Mouse (Mus musculus) heart, adult 2 months (tissue): Measurements from ENCODE around the gene Mipep. TPM values are rescaled to one million over a fixed set of nuclear protein-coding genes. Genes with fewer than 3 reads are reported as not detected.

Experiments used
- DNase-seq, 2 experiments: peaks; one replicate each; pipeline ENCODE4 v3.0.0; 2021
- H3K27ac ChIP-seq: fragments of 200-600 bp; 2 replicates; pipeline ENCODE4 v1.8.1; 2022
- H3K27me3 ChIP-seq: fragments of 200-500 bp; 2 replicates; pipeline ENCODE4 v1.6.1; 2012; ENCODE audit warnings: mild to moderate bottlenecking, low read length, inconsistent platforms, mixed read lengths; ENCODE audit not compliant: control insufficient read depth, insufficient read depth
- H3K36me3 ChIP-seq: fragments of 200-500 bp; 2 replicates; pipeline ENCODE4 v1.6.1; 2012; ENCODE audit warnings: low read length, inconsistent platforms; ENCODE audit not compliant: control insufficient read depth, insufficient read depth
- H3K4me1 ChIP-seq: fragments of 200-500 bp; 2 replicates; pipeline ENCODE4 v1.6.1; 2011; ENCODE audit warnings: low read length; ENCODE audit not compliant: control insufficient read depth, insufficient read depth
- H3K4me3 ChIP-seq: fragments of 200-600 bp; 2 replicates; pipeline ENCODE4 v1.8.1; 2022
- H3K79me2 ChIP-seq: fragments of 200-500 bp; replicated peaks from 2 replicates; pipeline ENCODE4 v1.6.1; 2012; ENCODE audit warnings: mild to moderate bottlenecking, inconsistent platforms, low read length, moderate library complexity, mixed read lengths; ENCODE audit not compliant: control insufficient read depth, insufficient read depth
- H3K9ac ChIP-seq: fragments of 200-500 bp; 2 replicates; pipeline ENCODE4 v1.6.1; 2012; ENCODE audit warnings: low read depth, mild to moderate bottlenecking, control low read depth, inconsistent platforms, low read length, mixed read lengths
- CTCF ChIP-seq: fragments of 200-600 bp; IDR thresholded peaks from 2 replicates; pipeline ENCODE4 v1.8.1; 2022; ENCODE audit warnings: antibody characterized with exemption, mild to moderate bottlenecking, moderate library complexity
- EP300 ChIP-seq: fragments of 200-500 bp; IDR thresholded peaks from 2 replicates; pipeline ENCODE4 v1.6.1; 2011; ENCODE audit warnings: low read depth, low read length, control low read depth; ENCODE audit not compliant: insufficient read depth
- POLR2A ChIP-seq: fragments of 200-500 bp; IDR thresholded peaks from 2 replicates; pipeline ENCODE4 v1.6.1; 2011; ENCODE audit warnings: mild to moderate bottlenecking, low read depth, low read length, control low read depth; ENCODE audit not compliant: insufficient read depth
- WGBS: fragments of 180-500 bp; shearing (Covaris S2); methylation state at CpG from one replicate; pipeline ENCODE4 v1.1.7; 2018; 5-methylcytosine and 5-hydroxymethylcytosine counted together
- intact Hi-C: fragments of 180-260 bp; cut with DNase I; formaldehyde crosslinking; loops from one replicate; pipeline ENCODE4 v1.15.1; 2025
- polyA plus RNA-seq: library from polyadenylated mRNA; depleted of rRNA; stranded (reverse); fragments of >200 nt; gene quantifications from 2 replicates; pipeline ENCODE4 v1.2.3, GENCODE M21; 2012
- total RNA-seq, 2 experiments: library from RNA; stranded (reverse); gene quantifications; 2 replicates each; pipeline ENCODE4 v1.2.3; 2021

The Mipep gene
- total and polyA plus RNA-seq, 3 experiments, result 26.0 to 71.8 (median 61.6) TPM

DNA sequence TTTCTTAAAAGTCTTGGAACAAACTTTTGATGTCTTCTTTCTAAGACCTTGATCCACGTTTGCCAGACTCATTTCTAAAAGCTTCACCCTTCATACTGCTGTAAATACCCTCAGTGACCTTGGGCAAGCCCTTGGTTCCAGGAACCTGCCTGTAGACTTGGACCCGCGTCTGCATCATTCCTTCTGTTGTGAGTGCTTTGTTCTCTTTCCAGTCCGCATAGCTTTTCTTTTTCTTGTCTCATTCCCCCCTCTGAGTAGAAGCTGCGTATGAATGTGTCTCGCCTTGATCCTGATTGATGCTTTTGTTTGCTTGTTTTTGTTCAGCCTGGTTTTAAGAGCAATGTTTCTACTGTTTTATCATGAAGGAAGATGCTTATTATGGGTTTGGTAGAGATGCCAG lies 52.3 kb downstream of the Mipep start:
- H3K27me3 ChIP-seq, result no peaks in the 10 kb centered on the region
- TF ChIP-seq CTCF, result no peak
- TF ChIP-seq EP300, result no peak
- no peak for TF ChIP-seq POLR2A
- no peak overlapping the region for H3K4me3 ChIP-seq
- H3K27ac ChIP-seq, result no peak overlapping the region
- intact Hi-C loops, result no loop called here
- H3K9ac ChIP-seq, result no peak overlapping the region
- H3K79me2 ChIP-seq, result no peaks in the 10 kb centered on the region
- DNase-seq, result no peak
- H3K36me3 ChIP-seq, result peaks cover 2% of the 10 kb centered on the region
- 86% methylated on average over 6 of the region's 6 CpGs for WGBS
- H3K4me1 ChIP-seq, result no peaks in the 10 kb centered on the region

DNA sequence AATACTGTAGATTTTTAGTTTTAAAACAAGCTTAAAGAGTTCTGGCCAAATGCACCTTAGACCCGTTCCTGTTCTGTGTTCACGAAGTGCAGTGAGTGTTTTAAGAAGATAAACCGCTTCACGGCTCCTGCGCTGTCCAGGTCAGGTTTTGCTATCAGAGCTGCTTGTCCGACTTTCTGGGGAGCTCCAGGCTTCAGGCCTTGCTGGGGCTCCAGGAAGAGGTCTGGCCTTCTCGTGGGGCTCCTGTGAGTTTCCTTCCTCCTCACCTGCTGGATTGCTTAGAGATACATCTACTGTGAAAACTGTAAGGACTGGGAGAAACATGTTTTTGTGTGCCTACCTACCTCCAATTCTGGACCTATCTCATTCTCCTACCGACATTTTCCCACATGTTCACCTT lies 55.3 kb downstream of the Mipep start:
- no peak overlapping the region for H3K27ac ChIP-seq
- no peak for DNase-seq
- no peak overlapping the region for H3K9ac ChIP-seq
- WGBS, result 76% methylated on average over 8 of the region's 8 CpGs
- H3K27me3 ChIP-seq, result no peaks in the 10 kb centered on the region
- H3K36me3 ChIP-seq, result peaks cover 2% of the 10 kb centered on the region
- H3K4me3 ChIP-seq, result no peak overlapping the region
- no peaks in the 10 kb centered on the region for H3K4me1 ChIP-seq
- intact Hi-C loops, result no loop called here
- no peaks in the 10 kb centered on the region for H3K79me2 ChIP-seq
- TF ChIP-seq POLR2A, result no peak
- TF ChIP-seq CTCF, result no peak
- no peak for TF ChIP-seq EP300

DNA sequence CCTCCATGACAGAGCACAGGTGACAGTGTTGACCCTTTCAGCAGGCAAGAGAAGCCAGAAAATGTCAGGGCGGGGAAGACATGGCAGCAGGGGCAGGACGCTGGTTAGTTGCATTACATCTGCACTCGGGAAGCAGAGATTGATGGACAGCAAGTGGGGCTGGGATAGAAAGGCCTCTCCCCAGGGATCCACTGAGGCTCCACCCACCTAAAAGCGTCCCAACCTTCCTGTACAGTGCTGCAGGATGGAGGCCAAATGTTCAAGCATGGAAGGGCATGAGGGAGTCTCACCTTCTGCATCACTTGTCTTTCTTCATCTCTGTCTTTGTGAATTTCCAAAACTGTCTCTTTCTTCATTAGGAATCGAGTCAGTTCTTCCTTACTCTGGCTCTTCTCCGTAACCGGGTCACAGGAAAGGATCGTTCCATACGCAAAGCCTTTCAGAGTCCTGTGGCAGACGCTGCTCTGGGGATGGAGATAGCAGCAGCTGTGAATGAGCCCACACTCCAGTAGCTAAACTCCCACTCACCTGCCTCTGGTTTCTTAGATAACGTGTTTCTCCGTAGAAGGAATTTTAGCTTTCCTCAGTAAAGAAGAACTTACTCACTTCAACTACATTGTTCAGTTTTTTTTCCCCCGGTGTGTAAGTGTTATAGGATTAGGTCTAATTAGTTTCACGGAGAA lies 57.7 kb downstream of the Mipep start:
- no peak for DNase-seq
- no peak overlapping the region for H3K27ac ChIP-seq
- no peaks in the 10 kb centered on the region for H3K27me3 ChIP-seq
- no peak overlapping the region for H3K4me3 ChIP-seq
- H3K9ac ChIP-seq, result no peak overlapping the region
- intact Hi-C loops, result no loop called here
- H3K36me3 ChIP-seq, result no peaks in the 10 kb centered on the region
- 74% methylated on average over 14 of the region's 14 CpGs for WGBS
- no peaks in the 10 kb centered on the region for H3K79me2 ChIP-seq
- H3K4me1 ChIP-seq, result no peaks in the 10 kb centered on the region
- TF ChIP-seq CTCF (no peak), POLR2A (no peak), EP300 (no peak)

DNA sequence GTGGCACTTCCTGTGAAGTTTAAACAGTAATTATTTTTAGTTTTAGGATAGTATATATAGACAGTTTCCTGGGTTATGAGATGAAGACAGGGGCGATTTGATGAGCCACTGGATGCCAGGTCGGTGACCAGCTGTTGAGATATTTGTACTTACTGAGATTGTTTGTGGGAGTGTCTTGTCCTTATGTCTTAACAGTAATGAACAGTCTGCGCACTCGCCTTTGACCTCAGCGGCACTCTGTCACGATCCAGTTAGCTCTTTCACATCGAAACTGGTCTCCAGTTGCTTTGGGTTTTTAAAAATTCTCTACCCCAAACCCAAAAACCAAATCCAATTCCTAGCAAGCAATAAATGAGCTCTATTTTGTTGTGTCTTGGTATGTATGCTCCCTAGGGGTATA lies 59.2 kb downstream of the Mipep start:
- no peaks in the 10 kb centered on the region for H3K36me3 ChIP-seq
- no peaks in the 10 kb centered on the region for H3K79me2 ChIP-seq
- H3K4me3 ChIP-seq, result no peak overlapping the region
- no peak for TF ChIP-seq EP300
- TF ChIP-seq CTCF, result no peak
- no peak for TF ChIP-seq POLR2A
- DNase-seq, result no peak
- intact Hi-C loops, result no loop called here
- H3K4me1 ChIP-seq, result no peaks in the 10 kb centered on the region
- H3K27ac ChIP-seq, result no peak overlapping the region
- H3K27me3 ChIP-seq, result no peaks in the 10 kb centered on the region
- 90% methylated on average over 7 of the region's 7 CpGs for WGBS
- H3K9ac ChIP-seq, result no peak overlapping the region

DNA sequence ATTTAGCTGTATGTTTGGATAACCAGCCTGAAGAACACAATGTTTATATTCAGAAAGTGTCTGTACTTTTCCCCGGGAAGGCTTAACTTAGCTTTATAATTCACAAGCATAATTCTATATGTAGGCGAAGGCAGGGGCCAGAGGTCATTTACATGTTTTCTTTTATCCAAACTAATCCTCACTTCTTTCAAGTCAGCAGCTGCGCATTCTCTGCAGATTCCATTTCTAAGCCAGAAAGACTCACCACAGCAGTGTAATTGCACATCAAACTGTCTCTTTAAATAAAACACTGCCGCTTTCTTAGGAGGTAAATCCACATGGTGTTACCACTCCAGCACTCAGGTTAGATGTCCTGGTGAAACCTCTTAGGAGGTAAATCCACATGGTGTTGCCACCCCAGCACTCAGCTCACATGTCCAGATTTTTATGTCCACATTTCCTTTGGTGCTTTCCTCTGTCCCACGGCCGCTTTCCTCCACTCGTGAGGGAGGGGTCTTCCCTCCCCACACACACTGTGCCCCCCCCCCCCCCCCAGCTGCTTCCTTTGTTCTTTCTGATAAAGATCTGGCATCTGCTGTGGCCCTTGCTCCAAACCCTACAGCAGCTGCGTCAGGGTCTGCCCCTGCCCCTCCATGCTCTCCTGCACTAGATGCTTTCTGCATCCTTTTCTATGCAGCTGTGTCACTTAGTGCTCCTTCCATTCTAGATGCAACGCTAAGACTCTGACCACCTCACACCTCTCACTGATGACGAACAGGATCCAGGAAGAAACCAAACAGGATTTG lies 61.1 kb downstream of the Mipep start:
- intact Hi-C loops, result no loop called here
- WGBS, result 73% methylated on average over 10 of the region's 10 CpGs
- Histone ChIP-seq H3K27me3 (no peaks in the 10 kb centered on the region), H3K36me3 (no peaks in the 10 kb centered on the region), H3K9ac (no peak overlapping the region), H3K4me1 (0 out of 2 replicates have a peak, but pooled peaks cover 1% of the 10 kb centered on the region), H3K27ac (no peak overlapping the region), H3K4me3 (no peak overlapping the region), H3K79me2 (no peaks in the 10 kb centered on the region)
- TF ChIP-seq CTCF (no peak), EP300 (no peak), POLR2A (no peak)
- no peak for DNase-seq

DNA sequence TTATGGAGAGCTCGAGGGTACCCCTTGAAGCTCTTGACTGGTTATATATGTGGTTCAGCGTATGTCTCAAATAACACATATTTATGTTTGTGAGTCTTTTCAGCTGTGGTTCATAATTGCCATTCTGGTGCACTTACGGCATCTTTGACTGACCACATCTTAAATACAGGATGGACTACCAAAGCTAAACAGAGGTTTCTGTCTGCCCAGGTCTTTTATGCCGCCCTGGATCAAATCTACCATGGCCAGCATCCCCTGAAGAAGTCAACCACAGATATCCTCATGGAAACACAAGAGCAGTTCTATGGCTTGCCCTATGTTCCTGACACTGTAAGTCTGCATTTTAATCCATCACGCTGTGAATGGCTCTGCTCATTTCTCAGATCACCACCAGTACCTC lies 61.8 kb downstream of the Mipep start:
- intact Hi-C loops, result no loop called here
- Histone ChIP-seq H3K4me3 (no peak overlapping the region), H3K79me2 (no peaks in the 10 kb centered on the region), H3K27me3 (no peaks in the 10 kb centered on the region), H3K27ac (no peak overlapping the region), H3K4me1 (0 out of 2 replicates have a peak, but pooled peaks cover 1% of the 10 kb centered on the region), H3K36me3 (no peaks in the 10 kb centered on the region), H3K9ac (no peak overlapping the region)
- no peak for TF ChIP-seq EP300
- TF ChIP-seq CTCF, result no peak
- TF ChIP-seq POLR2A, result no peak
- WGBS, result 97% methylated on average over 5 of the region's 5 CpGs
- no peak for DNase-seq
